Mouse (Mus musculus) CH12.LX (cell line): Measurements from ENCODE around the gene Cyp2d10.

ENCODE experiments used
- CTCF ChIP-seq, 2 experiments: IDR thresholded peaks in 1 of 2; conservative IDR thresholded peaks in 1 of 2; 2 replicates each; pipeline ENCODE4 v1.5.1; 2011 to 2012; ENCODE audit warnings: low read depth in 2 of 2, low read length in 2 of 2, improper control_type of control experiment in 1 of 2, inconsistent platforms in 1 of 2, mild to moderate bottlenecking in 1 of 2, moderate library complexity in 1 of 2
- ELF1 ChIP-seq: IDR thresholded peaks from 2 replicates; pipeline ENCODE4 v1.6.1; 2014; ENCODE audit warnings: low read depth, mild to moderate bottlenecking, inconsistent platforms, low read length, improper control_type of control experiment
- MAFK ChIP-seq: IDR thresholded peaks from 2 replicates; pipeline ENCODE4 v1.6.1; 2011; ENCODE audit warnings: low read length, improper control_type of control experiment; ENCODE audit not compliant: insufficient replicate concordance
- MAX ChIP-seq: IDR thresholded peaks from 2 replicates; pipeline ENCODE4 v1.6.1; 2011; ENCODE audit warnings: low read length, improper control_type of control experiment
- POLR2A ChIP-seq: IDR thresholded peaks from 2 replicates; pipeline ENCODE4 v1.6.1; 2011; ENCODE audit warnings: low read depth, mild to moderate bottlenecking, improper control_type of control experiment, low read length
- POLR2AphosphoS2 ChIP-seq: IDR thresholded peaks from 2 replicates; pipeline ENCODE4 v1.6.1; 2011; ENCODE audit warnings: low read depth, low read length, improper control_type of control experiment

DNA sequence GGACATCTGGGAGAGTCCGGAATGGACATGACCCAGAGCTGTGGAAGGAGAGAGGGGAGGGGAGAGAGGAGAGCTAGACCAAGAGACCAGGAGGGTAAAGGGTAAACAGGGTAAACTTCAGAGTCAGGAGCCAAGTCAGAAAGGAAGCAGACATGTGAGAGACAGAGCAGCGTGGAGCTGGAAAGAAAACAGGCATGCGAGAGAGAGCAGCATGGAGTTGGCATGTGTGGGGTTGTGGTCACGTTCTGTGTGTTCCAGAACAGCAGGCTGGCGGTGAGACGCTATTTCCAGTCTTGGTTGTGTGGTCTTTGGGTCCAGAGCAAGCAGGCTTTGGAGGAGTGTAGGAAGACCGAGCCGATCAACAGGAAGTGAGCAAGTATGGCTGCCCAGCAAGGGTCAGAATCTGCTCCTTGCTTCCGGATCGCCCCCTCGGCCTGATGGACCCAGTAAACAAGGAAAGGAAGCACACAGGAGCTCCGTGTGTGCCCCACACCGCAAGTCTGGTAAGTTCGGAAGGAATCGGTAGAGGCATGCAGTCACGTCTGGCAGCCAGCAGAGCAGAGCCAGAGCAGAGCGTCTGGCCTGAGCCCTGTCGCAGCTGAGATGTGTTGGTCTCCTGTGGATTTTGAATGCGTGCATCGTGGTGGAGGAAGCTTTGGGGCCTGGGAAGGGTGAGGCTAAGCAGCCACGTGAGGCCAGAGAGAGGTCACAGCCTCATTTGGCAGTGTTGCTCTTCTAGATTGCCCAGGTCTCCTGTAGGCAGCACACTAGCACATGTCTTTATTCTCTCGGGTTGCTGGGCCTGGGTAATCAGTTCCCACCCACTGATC is 48.3 kb downstream of the Cyp2d10 start:
- TF ChIP-seq ELF1: no peak
- no peak for TF ChIP-seq POLR2AphosphoS2
- TF ChIP-seq MAFK: no peak
- no peak for TF ChIP-seq CTCF (conservative IDR thresholded peaks at IDR 0.05 in 1 of 2, IDR thresholded peaks at IDR 0.05 in 1 of 2; ENCODE audit: low read depth in 2 of 2, low read length in 2 of 2)
- no peak for TF ChIP-seq POLR2A
- no peak for TF ChIP-seq MAX
